Mouse (Mus musculus) T-helper 2 cell (primary cell): Measurements from ENCODE around the gene Shoc2.

ENCODE experiments used
- in situ Hi-C: fragments of 300-600 bp; cut with MboI, MseI; formaldehyde crosslinking; loops from one replicate; pipeline ENCODE4 v1.15.1; 2025; ENCODE audit warnings: high pct_unique_total_duplicates

Shoc2 gene

GRCm38 (mm10) chr19:54015503-54015902 lies 71.4 kb downstream of the Shoc2 start:
- in situ Hi-C loops, result no loop called here

- in situ Hi-C loops, result no loop called here
Measured at GRCm38 (mm10) chr19:54035100-54035499, 91.0 kb downstream of the Shoc2 start.

GRCm38 (mm10) chr19:54039441-54039840 lies 95.3 kb downstream of the Shoc2 start:
- in situ Hi-C loops, result no loop called here

DNA sequence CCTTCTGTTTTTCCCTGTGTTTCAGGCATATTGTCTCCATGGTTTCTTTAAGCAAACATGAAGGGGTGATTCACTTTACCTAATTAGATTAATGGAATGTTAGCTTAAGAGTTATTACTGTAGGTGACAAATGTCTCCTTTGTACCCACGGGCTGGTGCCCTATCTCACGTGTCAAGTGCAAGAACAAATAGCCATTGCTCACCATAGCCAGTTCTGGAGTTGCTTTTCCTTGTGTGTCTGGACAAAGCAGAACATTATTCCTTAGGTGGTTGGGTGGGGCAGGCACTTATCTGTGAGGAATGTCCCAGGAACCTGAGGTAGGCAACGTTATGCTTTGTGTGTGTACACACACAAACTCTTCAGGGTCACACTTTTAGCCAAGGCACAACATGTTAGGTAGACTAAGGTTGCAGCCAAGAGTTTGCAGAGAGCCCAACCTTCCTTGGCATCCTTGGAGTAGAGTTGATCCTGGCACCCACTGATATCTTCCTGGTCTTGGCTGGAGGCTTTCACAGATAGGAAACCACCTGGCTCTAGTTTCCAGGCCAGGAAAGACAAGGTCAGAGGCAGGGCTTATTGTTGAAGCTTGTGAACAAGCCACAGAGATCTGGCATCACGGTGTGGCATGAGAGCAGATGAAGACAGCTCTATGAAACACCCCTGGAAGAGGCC lies 96.4 kb downstream of the Shoc2 start:
- in situ Hi-C loops, result loop anchor here (5.0 to 10.0 kb wide), 2 partner anchors 196 to 1022 kb away; no protein-coding TSS in a partner anchor

- in situ Hi-C loops, result loop anchor here (5.0 to 10.0 kb wide), 2 partner anchors 196 to 1021 kb away; no protein-coding TSS in a partner anchor
Measured at GRCm38 (mm10) chr19:54041029-54041367, 96.9 kb downstream of the Shoc2 start.

- in situ Hi-C loops, result loop anchor here (5.0 to 10.0 kb wide), 2 partner anchors 199 to 1018 kb away; no protein-coding TSS in a partner anchor
Measured at GRCm38 (mm10) chr19:54043851-54044250, 99.7 kb downstream of the Shoc2 start, which contains the start of gene Adra2a. Gene Adra2a, plus strand, starts transcription at chr19:54044151.

DNA sequence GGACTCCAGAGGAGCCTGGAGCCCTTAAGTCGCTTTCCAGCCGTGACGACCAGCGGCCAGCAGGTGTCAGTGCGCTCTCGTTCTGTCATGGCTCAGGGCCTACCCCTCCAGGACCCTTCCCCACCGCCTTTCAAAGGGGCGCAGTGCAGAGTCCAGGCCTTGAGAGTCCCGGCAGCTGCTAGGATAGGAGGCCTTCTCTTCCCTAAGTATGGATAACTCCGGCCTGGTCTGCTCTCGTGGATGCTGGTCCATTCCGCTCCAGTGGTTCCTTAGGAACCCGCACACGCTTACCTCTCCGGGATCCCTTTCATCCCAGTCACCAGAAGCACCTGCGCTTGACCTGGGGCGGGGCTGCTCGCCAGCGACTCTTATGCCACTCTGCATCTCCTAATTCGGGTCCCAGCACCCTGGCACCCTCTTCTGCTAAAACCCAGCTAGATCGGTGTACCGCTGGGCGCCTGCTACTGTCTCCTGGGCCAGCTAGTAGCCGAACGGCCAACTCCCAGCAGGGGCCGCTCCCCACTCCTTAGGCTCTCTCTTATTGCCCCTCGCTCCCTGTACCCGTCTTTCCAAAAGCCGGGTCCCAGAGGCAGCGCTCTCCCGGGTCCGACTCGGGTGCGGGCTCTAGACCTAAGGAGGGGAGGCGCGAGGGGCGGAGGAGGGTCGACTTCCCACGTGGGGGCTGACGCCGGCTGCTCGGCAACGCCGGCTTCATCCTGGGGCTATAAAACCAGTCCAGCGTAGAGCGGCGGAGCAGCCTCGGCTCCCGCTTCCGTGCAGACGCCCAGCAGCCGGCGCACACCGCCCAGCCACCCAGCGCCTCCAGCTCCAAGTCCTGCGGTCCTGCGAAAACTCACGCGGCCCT lies 100.6 kb downstream of the Shoc2 start:
- in situ Hi-C loops, result loop anchor here (5.0 to 10.0 kb wide), 2 partner anchors 200 to 1018 kb away; no protein-coding TSS in a partner anchor

DNA sequence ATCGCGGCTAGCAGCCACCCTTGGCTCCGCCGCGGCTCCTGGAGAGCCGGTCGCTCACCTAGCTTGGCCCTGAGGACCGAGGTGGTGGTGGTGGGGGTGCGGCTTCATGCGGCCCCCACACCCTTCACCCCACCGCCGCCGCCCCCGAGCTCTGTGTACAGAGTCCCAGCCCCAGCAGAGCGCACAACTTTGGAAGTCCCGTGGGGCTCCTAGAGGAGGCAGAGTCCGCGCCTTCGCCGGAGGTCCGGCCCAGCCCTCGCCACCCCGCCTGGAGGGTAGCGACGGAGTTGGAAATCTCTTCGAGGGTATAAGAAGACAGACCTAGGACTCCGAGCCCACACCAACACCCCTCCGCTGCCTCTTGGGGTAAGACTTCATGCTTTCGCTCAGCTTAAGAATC lies 101.3 kb downstream of the Shoc2 start:
- in situ Hi-C loops, result loop anchor here (10.0 kb wide), 1 partner anchor 201 kb away; no protein-coding TSS in a partner anchor

DNA sequence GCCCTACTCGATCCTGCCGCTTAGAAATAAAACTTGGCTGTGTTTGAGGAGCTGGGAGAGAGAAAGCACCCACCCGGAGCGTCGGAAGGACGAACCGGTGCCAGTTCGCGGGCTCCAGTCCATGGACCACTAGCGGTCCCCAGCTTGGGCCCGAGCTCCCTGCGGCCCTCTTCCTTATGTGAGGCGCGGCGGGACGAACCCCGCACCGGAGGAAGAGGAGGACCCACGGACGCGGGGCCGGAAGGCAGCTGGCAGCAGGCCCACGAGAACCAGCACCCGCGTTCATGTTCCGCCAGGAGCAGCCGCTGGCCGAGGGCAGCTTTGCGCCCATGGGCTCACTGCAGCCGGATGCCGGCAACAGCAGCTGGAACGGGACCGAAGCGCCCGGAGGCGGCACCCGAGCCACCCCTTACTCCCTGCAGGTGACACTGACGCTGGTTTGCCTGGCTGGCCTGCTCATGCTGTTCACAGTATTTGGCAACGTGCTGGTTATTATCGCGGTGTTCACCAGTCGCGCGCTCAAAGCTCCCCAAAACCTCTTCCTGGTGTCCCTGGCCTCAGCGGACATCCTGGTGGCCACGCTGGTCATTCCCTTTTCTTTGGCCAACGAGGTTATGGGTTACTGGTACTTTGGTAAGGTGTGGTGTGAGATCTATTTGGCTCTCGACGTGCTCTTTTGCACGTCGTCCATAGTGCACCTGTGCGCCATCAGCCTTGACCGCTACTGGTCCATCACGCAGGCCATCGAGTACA lies 102.0 kb downstream of the Shoc2 start:
- in situ Hi-C loops, result loop anchor here (10.0 kb wide), 1 partner anchor 201 kb away; no protein-coding TSS in a partner anchor

GRCm38 (mm10) chr19:54046684-54047070 lies 102.6 kb downstream of the Shoc2 start:
- in situ Hi-C loops, result loop anchor here (10.0 kb wide), 1 partner anchor 202 kb away; no protein-coding TSS in a partner anchor

DNA sequence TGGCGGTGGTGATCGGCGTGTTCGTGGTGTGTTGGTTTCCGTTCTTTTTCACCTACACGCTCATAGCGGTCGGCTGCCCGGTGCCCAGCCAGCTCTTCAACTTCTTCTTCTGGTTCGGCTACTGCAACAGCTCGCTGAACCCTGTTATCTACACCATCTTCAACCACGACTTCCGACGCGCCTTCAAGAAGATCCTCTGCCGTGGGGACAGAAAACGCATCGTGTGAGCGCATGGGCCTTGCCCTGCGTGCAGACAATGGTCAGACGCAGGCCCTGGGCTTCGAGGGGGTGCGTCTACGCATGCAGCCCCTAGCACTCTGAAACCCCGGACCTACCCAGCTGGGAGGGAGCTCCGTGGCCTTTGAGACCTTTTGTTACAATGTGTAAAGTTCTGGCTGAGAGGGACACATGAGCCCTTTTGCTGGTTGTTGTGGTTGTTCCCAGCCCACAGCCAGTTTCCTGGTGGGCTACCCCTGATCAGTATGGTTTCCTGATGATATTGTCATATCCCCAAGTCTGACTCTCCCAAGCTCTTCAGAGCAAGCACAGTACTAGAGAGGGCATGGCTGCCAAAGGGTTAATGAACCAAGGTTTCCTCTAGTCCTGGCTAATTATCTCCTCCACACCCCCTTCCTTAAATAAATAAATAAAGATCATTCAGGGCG lies 103.4 kb downstream of the Shoc2 start:
- in situ Hi-C loops, result loop anchor here (10.0 kb wide), 1 partner anchor 203 kb away; no protein-coding TSS in a partner anchor

DNA sequence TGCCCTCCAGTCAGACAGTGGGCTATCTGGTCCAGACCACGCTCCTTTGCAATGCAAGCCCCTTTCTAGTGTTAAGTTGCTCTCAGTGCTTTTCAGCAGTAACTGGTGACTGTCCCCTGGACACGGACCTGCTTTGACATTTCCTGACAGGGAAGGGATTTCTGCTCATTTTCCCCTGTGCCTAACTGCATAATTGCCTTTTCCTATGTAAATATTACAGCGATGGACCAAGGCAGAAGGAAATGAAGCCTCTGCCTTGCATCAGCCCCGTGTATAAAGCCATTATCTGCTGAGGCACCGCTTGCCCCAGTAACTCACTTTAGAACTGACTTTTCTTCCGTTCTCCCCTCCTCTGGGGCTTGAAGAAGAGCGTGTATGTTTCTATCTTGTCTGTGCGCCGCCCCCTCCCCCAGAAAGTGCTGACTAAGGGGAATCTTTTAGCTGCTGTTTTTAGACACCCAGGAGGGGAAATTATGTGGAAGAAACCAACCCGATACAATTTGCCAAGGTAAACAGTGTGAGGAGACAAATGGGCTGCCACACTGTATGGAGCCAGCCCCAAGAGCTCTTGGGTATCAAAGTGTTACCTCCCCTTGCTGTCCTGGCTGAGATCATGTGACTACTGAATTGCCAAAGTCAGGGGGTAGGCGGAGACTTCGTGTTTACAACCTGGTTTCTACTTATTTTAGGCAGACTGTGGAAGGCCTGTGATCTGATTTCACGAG lies 104.2 kb downstream of the Shoc2 start:
- in situ Hi-C loops, result loop anchor here (10.0 kb wide), 1 partner anchor 204 kb away; no protein-coding TSS in a partner anchor

DNA sequence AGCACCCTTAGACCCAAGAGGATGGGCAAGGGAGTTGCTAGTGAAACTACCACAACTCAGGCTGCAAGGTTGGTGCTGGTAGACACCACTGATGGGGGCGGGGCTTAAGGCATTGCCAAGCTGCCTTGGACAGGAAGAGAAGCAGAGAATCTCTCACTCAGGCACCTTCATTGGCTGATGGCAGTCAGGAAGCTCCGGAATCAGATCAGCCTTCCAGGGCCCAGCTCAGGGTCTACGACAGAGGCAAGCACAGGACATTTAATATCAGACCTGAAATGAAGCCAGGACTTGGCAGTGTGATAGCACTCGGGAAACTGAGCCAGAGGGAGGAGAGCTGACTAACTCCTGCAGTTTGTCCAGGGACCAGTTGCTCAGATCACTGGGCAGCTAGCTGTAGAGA lies 107.5 kb downstream of the Shoc2 start:
- in situ Hi-C loops, result no loop called here

GRCm38 (mm10) chr19:54055845-54056244 lies 111.7 kb downstream of the Shoc2 start:
- in situ Hi-C loops, result no loop called here

GRCm38 (mm10) chr19:54068447-54068846 lies 124.3 kb downstream of the Shoc2 start:
- in situ Hi-C loops, result no loop called here

DNA sequence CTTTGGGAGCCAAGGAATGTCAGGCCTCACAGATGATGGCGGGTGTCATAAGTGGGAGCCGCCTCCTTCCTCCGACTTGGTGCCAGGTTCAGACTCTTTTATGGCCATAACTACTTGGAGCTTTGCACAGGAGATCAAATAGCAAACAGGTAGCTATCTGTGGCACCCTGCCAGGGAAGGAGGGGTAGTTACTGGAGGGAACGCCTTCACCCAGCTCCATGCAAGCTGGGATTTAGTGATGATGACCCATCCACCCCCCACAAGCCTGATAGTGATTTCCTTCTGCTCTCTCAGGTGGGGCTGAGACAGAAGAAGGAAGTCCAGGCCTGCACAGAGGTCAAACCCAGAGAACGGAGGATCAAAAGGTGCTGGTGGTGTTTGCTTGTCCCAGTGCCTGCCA lies 126.4 kb downstream of the Shoc2 start:
- in situ Hi-C loops, result no loop called here

- in situ Hi-C loops, result no loop called here
Measured at GRCm38 (mm10) chr19:54072233-54072800, 128.2 kb downstream of the Shoc2 start.

DNA sequence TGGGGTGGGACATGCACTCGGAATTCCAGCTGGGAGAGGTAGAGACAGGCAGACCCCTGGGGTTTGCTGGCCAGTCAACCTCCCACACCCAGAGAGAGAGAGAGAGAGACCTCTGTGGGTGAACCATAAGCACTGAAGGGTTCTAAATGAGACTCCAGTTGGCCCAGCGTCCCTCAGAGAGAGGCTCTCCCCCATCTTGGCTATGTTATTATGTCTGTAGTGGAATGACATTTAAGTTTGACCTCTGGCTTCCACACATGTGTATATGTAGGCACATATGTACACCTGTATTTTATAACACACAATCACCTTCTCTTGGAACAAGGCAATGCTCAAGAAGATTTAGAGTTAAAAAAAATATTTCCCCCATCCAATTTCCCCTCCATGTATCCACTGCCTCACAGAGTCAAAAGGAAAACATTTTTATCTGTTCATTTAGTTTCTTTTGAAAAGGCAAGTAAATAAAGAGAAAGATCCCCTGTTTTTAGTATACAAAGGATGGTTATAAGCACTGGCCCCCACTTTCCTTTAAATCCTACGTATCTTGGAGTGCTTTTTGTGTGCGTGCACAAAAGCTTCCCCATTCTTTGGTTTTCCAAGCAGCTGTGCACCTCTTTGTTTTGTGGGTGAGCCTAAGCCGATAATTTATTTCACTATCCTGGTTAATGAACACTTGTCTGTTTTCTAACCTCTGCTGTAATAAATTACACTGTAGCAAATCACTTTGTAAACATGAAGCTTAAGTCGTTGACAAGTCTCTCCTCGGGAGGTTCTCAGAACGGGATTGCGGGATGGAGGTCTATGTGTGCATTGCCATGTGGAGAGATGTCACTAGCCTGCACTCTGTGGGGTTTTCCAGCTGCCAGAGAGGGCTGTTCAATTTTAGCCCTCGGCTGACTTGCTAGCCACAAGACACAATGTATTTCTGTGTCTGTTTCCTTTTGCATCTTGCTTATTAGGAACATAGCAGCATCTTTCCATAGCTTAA lies 132.6 kb downstream of the Shoc2 start:
- in situ Hi-C loops, result no loop called here

DNA sequence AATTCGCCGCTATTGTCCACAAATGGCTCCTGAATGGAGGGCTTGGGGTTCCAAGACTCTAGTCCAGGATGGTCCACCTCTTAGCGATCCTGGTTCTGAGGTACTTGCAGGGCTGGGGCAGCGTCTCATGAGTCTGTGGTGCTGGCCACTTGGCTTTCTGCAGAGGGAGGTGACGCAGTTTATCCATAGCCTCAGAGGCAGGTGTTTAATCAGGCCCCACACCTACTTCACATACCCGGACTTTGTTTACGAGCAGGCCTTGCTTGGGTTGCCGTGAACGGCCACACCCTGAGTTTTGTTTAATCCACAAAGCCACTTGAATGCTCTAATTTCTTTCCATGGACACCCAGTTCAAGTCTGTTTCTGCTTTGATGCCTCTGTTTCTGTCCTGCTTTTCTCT lies 137.2 kb downstream of the Shoc2 start:
- in situ Hi-C loops, result no loop called here
